In genomic region chr9:74241292-74241691, GRCm38 (mm10) we compare ENCODE assay signal across 19 mouse cellular contexts.
"Had no signal": no experiment of that assay in that cellular context is flagged by ENCODE, and none has a peak within 500 bp of the region (broad histone marks: within the 10 kb centered on the region; RNA-seq: fewer than 3 reads in every experiment).

No protein-coding gene starts in this region.

- H3K27ac ChIP-seq: liver, embryonic 13.5 days; liver, embryonic 15.5 days; midbrain, embryonic 13.5 days; midbrain, embryonic 15.5 days; neural tube, embryonic 13.5 days; neural tube, embryonic 15.5 days had no signal

- H3K36me3 ChIP-seq: liver, embryonic 13.5 days; liver, embryonic 15.5 days; midbrain, embryonic 13.5 days; midbrain, embryonic 15.5 days; neural tube, embryonic 13.5 days; neural tube, embryonic 15.5 days had no signal

- H3K4me2 ChIP-seq: liver, embryonic 13.5 days; liver, embryonic 15.5 days; lung, embryonic 14.5 days; midbrain, embryonic 11.5 days; midbrain, embryonic 13.5 days; midbrain, embryonic 15.5 days; neural tube, embryonic 13.5 days; neural tube, embryonic 15.5 days had no signal

- H3K9me3 ChIP-seq: liver, embryonic 13.5 days; liver, embryonic 15.5 days; midbrain, embryonic 13.5 days; midbrain, embryonic 15.5 days; neural tube, embryonic 13.5 days; neural tube, embryonic 15.5 days had no signal

- ATAC-seq: midbrain, embryonic 13.5 days; midbrain, embryonic 15.5 days had no signal

- H3K27me3 ChIP-seq: liver, embryonic 13.5 days; liver, embryonic 15.5 days; midbrain, embryonic 13.5 days; midbrain, embryonic 15.5 days; neural tube, embryonic 13.5 days; neural tube, embryonic 15.5 days had no signal

- H3K4me1 ChIP-seq: liver, embryonic 13.5 days; liver, embryonic 15.5 days; midbrain, embryonic 13.5 days; midbrain, embryonic 15.5 days; neural tube, embryonic 13.5 days; neural tube, embryonic 15.5 days had no signal

- DNase-seq: liver, embryonic 13.5 days; lung, adult 18-20 months; lung, embryonic 14.5 days; lung, postnatal 10 days; lung, postnatal 4 days; retina, postnatal 1 day; right cerebral cortex, adult 18-20 months; right cerebral cortex, postnatal 25 days; right cerebral cortex, postnatal 4 days; spleen, adult 18-20 months; thymus, adult 18-20 months; thymus, postnatal 25 days; thymus, postnatal 4 days had no signal

- H3K9ac ChIP-seq: liver, embryonic 13.5 days; liver, embryonic 15.5 days; lung, embryonic 14.5 days; midbrain, embryonic 13.5 days; midbrain, embryonic 15.5 days; neural tube, embryonic 13.5 days; neural tube, embryonic 15.5 days had no signal

- H3K4me3 ChIP-seq: liver, embryonic 13.5 days; liver, embryonic 15.5 days; midbrain, embryonic 13.5 days; midbrain, embryonic 15.5 days; neural tube, embryonic 13.5 days; neural tube, embryonic 15.5 days had no signal
